Mouse (Mus musculus) erythroblast, adult 5-6 weeks (primary cell): ENCODE measurements around the gene Frmpd1. TPM values are rescaled to one million over a fixed set of nuclear protein-coding genes. Genes with fewer than 3 reads are reported as not detected.

Experiments
- ATAC-seq: replicated peaks from 2 replicates; pipeline ENCODE4 v1.8.0; 2016; ENCODE audit warnings: moderate number of reproducible peaks, mild to moderate bottlenecking, moderate TSS enrichment, inconsistent platforms; ENCODE audit not compliant: poor library complexity, low FRiP score, severe bottlenecking
- total RNA-seq, 2 experiments: library from RNA; stranded (forward) in 1 of 2; stranded (reverse) in 1 of 2; fragments of 150-400 nt in 1 of 2; fragments of 200-764, 138-1000 nt in 1 of 2; gene quantifications; 2 replicates each; pipeline versions ENCODE4 v1.2.3 to v1.2.4; 2015 to 2017; ENCODE audit warnings: low replicate concordance in 2 of 2

The Frmpd1 gene
- total RNA-seq, 2 experiments from 2014 or later = not detected

- ATAC-seq = no peak
Observed at GRCm38 (mm10) chr4:45308606-45309005, 123.9 kb downstream of the Frmpd1 start.

GRCm38 (mm10) chr4:45311056-45311455 is 126.4 kb downstream of the Frmpd1 start:
- ATAC-seq = no peak

GRCm38 (mm10) chr4:45320159-45320816 is 135.6 kb downstream of the Frmpd1 start:
- ATAC-seq = peak; percentile 91

- ATAC-seq = no peak
Observed at GRCm38 (mm10) chr4:45331139-45331538, 146.5 kb downstream of the Frmpd1 start.

GRCm38 (mm10) chr4:45332466-45332865 is 147.8 kb downstream of the Frmpd1 start:
- no peak for ATAC-seq

Other genes starting within 250 kb of the Frmpd1 start
- 4.2 and 8.4 TPM in 2 replicates for gene Grhpr, start 203.5 kb upstream of the Frmpd1 start, total RNA-seq (2015; ENCODE audit: low replicate concordance)
- 1.4 and 6.0 TPM in 2 replicates for gene Grhpr, start 203.5 kb upstream of the Frmpd1 start, total RNA-seq (2017; ENCODE audit: low replicate concordance)
- 7.5 and 7.7 TPM in 2 replicates for gene Zbtb5, start 172.5 kb upstream of the Frmpd1 start, total RNA-seq (2015; ENCODE audit: low replicate concordance)
- gene Zbtb5, start 172.5 kb upstream of the Frmpd1 start, total RNA-seq (2017; ENCODE audit: low replicate concordance) = 9.4 and 10.0 TPM in 2 replicates
- gene Polr1e, start 166.3 kb upstream of the Frmpd1 start, total RNA-seq (2015; ENCODE audit: low replicate concordance) = 10.4 and 17.9 TPM in 2 replicates
- gene Polr1e, start 166.3 kb upstream of the Frmpd1 start, total RNA-seq (2017; ENCODE audit: low replicate concordance) = 8.1 and 9.8 TPM in 2 replicates
- 2.1 and 7.1 TPM in 2 replicates for gene Fbxo10, start 100.3 kb upstream of the Frmpd1 start, total RNA-seq (2015; ENCODE audit: low replicate concordance)
- 4.0 and 5.5 TPM in 2 replicates for gene Fbxo10, start 100.3 kb upstream of the Frmpd1 start, total RNA-seq (2017; ENCODE audit: low replicate concordance)
- 27.6 and 42.7 TPM in 2 replicates for gene Tomm5, start 76.8 kb upstream of the Frmpd1 start, total RNA-seq (2015; ENCODE audit: low replicate concordance)
- 14.1 and 28.4 TPM in 2 replicates for gene Tomm5, start 76.8 kb upstream of the Frmpd1 start, total RNA-seq (2017; ENCODE audit: low replicate concordance)
- gene Trmt10b, start 112.3 kb downstream of the Frmpd1 start, total RNA-seq (2015; ENCODE audit: low replicate concordance) = 9.0 and 10.7 TPM in 2 replicates
- 3.6 and 5.7 TPM in 2 replicates for gene Trmt10b, start 112.3 kb downstream of the Frmpd1 start, total RNA-seq (2017; ENCODE audit: low replicate concordance)
- gene Dcaf10, start 157.2 kb downstream of the Frmpd1 start, total RNA-seq (2015; ENCODE audit: low replicate concordance) = 19.0 and 30.4 TPM in 2 replicates
- 23.7 and 32.5 TPM in 2 replicates for gene Dcaf10, start 157.2 kb downstream of the Frmpd1 start, total RNA-seq (2017; ENCODE audit: low replicate concordance)
- gene Exosc3, start 157.9 kb downstream of the Frmpd1 start, total RNA-seq (2015; ENCODE audit: low replicate concordance) = 20.8 and 33.9 TPM in 2 replicates
- gene Exosc3, start 157.9 kb downstream of the Frmpd1 start, total RNA-seq (2017; ENCODE audit: low replicate concordance) = 25.5 and 37.5 TPM in 2 replicates
- gene Slc25a51, start 223.9 kb downstream of the Frmpd1 start, total RNA-seq (2015; ENCODE audit: low replicate concordance) = 875 and 932 TPM in 2 replicates
- 975 and 1,016 TPM in 2 replicates for gene Slc25a51, start 223.9 kb downstream of the Frmpd1 start, total RNA-seq (2017; ENCODE audit: low replicate concordance)